Mouse (Mus musculus) lung, postnatal 0 days (tissue): ENCODE measurements around the gene Gm26661. TPM values are rescaled to one million over a fixed set of nuclear protein-coding genes. Genes with fewer than 3 reads are reported as not detected.

Experiments
- ATAC-seq: fragments of 200-750 bp; cut with Nextera tagmentation; 2 replicates; pipeline ENCODE4 v1.8.0; 2017; ENCODE audit warnings: moderate library complexity
- DNase-seq: peaks from one replicate; pipeline ENCODE4 v3.0.0-alpha.2; 2016; ENCODE audit warnings: low spot score
- H3K27ac ChIP-seq: fragments of 300-500 bp; sonication (generic); 2 replicates; pipeline ENCODE4 v1.5.1; 2014; ENCODE audit warnings: antibody characterized with exemption, mild to moderate bottlenecking, low read length, mixed read lengths
- H3K27me3 ChIP-seq: fragments of 300-500 bp; sonication (generic); replicated peaks from 2 replicates; pipeline ENCODE4 v1.6.1; 2014; ENCODE audit warnings: low read length, mixed read lengths; ENCODE audit not compliant: insufficient read depth
- H3K36me3 ChIP-seq: fragments of 300-500 bp; sonication (generic); 2 replicates; pipeline ENCODE4 v1.6.1; 2014; ENCODE audit warnings: low read length, mixed read lengths; ENCODE audit not compliant: insufficient read depth
- H3K4me1 ChIP-seq: fragments of 300-500 bp; sonication (generic); 2 replicates; pipeline ENCODE4 v1.6.1; 2014; ENCODE audit warnings: antibody characterized with exemption, low read depth, low read length, mixed read lengths; ENCODE audit not compliant: insufficient read depth
- H3K4me2 ChIP-seq: fragments of 300-500 bp; sonication (generic); replicated peaks from 2 replicates; pipeline ENCODE4 v1.6.1; 2014; ENCODE audit warnings: low read depth, mild to moderate bottlenecking, low read length, moderate library complexity, mixed read lengths
- H3K4me3 ChIP-seq: fragments of 300-500 bp; sonication (generic); 2 replicates; pipeline ENCODE4 v1.5.1; 2014; ENCODE audit warnings: low read depth, low read length
- H3K9ac ChIP-seq: fragments of 300-500 bp; sonication (generic); replicated peaks from 2 replicates; pipeline ENCODE4 v1.6.1; 2014; ENCODE audit warnings: low read depth, mild to moderate bottlenecking
- H3K9me3 ChIP-seq: fragments of 300-500 bp; sonication (generic); 2 replicates; pipeline ENCODE4 v1.6.1; 2016; ENCODE audit warnings: low read length, mixed read lengths
- CTCF ChIP-seq: IDR thresholded peaks from 2 replicates; pipeline ENCODE4 v1.5.1; 2016; ENCODE audit warnings: antibody characterized with exemption, mild to moderate bottlenecking
- EP300 ChIP-seq: IDR thresholded peaks from 2 replicates; pipeline ENCODE4 v1.6.1; 2016; ENCODE audit warnings: antibody characterized with exemption, mild to moderate bottlenecking, control low read depth
- WGBS: fragments of 180-500 bp; shearing (Covaris S2); extraction: QIAGEN DNeasy Blood & Tissue Kit; methylation state at CpG from one replicate; pipeline ENCODE4 v1.1.7; 2014; 5-methylcytosine and 5-hydroxymethylcytosine counted together
- polyA plus RNA-seq: library from polyadenylated mRNA; unstranded; fragments of >200 nt; fragmentation: Nextera tagmentation; extraction: Ambion mirVana; gene quantifications from 2 replicates; pipeline ENCODE4 v1.2.1, GENCODE M21; 2015

The Gm26661 gene
- polyA plus RNA-seq, 1 experiment from 2014 or later, result not detected

DNA sequence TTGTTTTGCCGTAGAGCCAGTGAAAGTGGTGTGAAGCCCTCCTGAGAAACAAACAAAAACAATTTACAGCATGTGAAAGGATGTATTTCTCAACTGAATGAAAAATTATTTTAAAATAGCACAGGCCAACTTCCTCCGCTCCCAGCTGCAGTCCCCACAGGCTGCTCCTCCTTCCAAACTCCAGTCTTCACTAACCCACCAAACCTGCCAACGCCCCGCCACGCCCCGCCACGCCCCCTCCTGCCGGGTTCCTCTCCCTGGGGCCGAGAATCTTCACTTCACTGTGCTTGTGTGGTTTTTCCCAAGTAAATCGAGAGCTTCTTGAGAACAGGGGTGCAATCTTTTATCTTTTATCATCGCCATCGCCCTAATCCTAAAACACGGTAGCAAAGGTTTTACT is 5.3 kb upstream of the Gm26661 start:
- Histone ChIP-seq H3K9me3 (no peaks in the 10 kb centered on the region), H3K36me3 (no peaks in the 10 kb centered on the region), H3K27me3 (no peaks in the 10 kb centered on the region), H3K4me1 (no peaks in the 10 kb centered on the region), H3K9ac (no peak overlapping the region), H3K27ac (no peak overlapping the region), H3K4me3 (no peak overlapping the region), H3K4me2 (no peak overlapping the region)
- no peak for ATAC-seq
- whole genome bisulfite sequencing, result 33% methylated on average over 13 of the region's 13 CpGs
- TF ChIP-seq EP300 (no peak), CTCF (no peak)
- no peak for DNase-seq

DNA sequence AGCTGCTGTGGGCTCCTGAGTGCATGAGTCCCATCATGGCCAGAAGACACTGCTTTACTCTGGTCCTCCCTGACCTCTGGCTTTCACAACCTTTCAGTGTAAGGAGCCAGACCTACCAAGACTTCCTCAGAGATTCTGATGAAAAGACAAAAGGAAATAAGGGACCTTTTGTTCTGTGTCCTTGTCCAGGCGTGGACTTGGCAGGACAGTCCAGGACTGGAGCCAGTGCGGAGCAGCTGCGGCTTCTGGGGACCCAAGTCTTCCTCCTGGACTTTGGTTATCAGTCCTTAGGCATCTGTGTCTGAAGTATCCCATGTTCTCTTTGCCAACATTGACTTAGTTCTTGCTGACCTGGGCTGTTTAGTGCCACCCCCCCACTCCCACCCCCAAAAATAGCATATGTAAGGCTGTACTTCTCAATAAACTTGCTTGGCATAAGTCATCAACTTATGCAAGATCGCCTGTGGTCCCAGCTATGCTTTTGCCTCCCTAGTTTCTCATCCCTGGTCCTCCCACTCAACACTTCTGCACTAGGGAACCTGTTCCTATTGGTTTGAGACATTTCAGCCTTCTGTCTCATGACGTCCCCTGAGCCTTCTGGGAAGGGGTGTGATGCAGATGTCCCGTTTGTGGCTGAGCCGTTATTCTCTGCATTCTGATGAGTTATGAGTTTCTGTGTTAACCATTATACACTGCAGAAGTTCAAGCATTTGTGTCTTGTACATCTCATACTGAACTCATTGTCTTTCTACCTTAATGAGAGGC is 1.9 kb upstream of the Gm26661 start:
- H3K36me3 ChIP-seq, result no peaks in the 10 kb centered on the region
- ATAC-seq, result no peak
- no peak overlapping the region for H3K27ac ChIP-seq
- no peak overlapping the region for H3K4me2 ChIP-seq
- no peaks in the 10 kb centered on the region for H3K9me3 ChIP-seq
- H3K9ac ChIP-seq, result no peak overlapping the region
- H3K4me3 ChIP-seq, result no peak overlapping the region
- TF ChIP-seq CTCF (no peak), EP300 (no peak)
- no peaks in the 10 kb centered on the region for H3K4me1 ChIP-seq
- WGBS, result 72% methylated on average over 7 of the region's 7 CpGs
- no peak for DNase-seq
- H3K27me3 ChIP-seq, result no peaks in the 10 kb centered on the region

DNA sequence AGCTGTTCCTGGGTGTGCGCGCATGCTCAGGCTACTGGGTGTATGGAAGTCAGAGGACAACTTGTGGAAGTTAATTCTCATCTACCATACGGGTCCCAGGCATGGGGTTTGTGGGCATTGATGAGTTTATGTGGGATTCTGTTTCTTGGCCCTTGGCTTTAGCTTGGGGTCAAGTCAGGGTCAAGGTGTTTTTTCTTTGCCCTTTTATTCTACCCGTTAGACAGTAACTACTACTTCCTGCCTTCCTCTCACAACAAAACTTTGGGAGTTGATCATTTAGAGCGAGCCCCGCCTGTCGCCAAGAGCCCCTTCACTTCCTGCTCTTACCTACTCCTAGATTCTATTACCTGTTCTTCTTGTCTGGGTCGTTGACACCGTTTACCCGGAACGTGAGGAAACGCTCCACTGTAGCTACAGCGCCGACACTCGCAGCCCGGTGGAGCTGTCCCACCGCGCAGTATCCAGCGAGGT is 291 bp upstream of the Gm26661 start:
- ATAC-seq (no peak), DNase-seq (no peak)
- Histone ChIP-seq H3K27me3 (no peaks in the 10 kb centered on the region), H3K9ac (no peak overlapping the region), H3K4me2 (peak overlapping the region; percentile 48), H3K4me3 (peak overlapping the region; percentile 27), H3K27ac (no peak overlapping the region), H3K9me3 (no peaks in the 10 kb centered on the region), H3K36me3 (no peaks in the 10 kb centered on the region), H3K4me1 (no peaks in the 10 kb centered on the region)
- WGBS, result 12% methylated on average over 19 of the region's 19 CpGs
- TF ChIP-seq CTCF (no peak), EP300 (no peak)

DNA sequence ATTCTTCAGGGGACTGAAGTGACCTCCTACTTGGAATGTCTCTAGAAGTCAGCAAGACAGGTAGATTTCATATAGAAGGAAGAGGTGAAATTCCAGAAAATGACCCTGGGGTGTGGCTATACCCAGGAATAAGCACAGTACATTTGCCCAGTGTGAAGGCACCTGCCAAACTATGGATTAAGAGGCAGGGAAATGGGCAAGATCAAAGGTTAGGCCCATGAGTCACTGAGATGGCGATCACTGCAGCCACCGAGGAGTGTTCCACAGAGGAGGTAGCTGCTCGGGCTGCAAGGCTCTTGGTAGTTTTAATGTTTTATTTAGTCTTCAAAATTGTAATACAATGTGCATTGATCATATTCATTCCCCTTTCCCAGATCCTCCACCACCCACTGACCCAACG is 4.6 kb downstream of the Gm26661 start:
- no peak for DNase-seq
- no peak for TF ChIP-seq EP300
- no peak for TF ChIP-seq CTCF
- H3K36me3 ChIP-seq, result no peaks in the 10 kb centered on the region

DNA sequence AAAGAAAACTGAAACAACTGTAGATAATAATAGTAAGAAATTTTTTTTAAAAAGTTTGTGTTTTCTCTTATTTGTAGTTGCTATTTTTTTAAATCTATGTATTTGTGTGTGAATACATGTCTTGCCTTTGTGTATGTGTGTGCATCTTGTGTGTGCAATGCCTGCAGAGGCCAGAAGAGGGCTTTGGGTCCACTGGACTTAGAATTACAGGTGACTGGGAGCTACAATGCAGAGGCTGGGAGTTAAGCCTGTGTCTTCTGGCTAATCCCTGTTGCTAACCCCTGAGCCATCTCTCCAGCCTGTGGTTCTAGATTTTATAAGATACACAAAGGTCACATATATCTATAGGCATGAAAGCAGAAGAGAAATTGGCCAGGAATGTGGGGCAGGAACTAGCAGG is 9.2 kb downstream of the Gm26661 start:
- ATAC-seq, result no peak
- TF ChIP-seq EP300 (no peak), CTCF (no peak)
- Histone ChIP-seq H3K9ac (no peak overlapping the region), H3K36me3 (no peaks in the 10 kb centered on the region), H3K9me3 (no peaks in the 10 kb centered on the region), H3K4me2 (no peak overlapping the region), H3K4me3 (no peak overlapping the region), H3K4me1 (no peaks in the 10 kb centered on the region), H3K27ac (no peak overlapping the region), H3K27me3 (no peaks in the 10 kb centered on the region)
- DNase-seq, result no peak

More for the DNA sequence above, 4.6 kb downstream of the Gm26661 start:
- no peak overlapping the region for H3K4me3 ChIP-seq
- H3K9ac ChIP-seq, result no peak overlapping the region
- H3K9me3 ChIP-seq, result no peaks in the 10 kb centered on the region
- H3K27ac ChIP-seq, result no peak overlapping the region
- no peak for ATAC-seq
- 86% methylated on average over 4 of the region's 4 CpGs for WGBS
- no peak overlapping the region for H3K4me2 ChIP-seq
- no peaks in the 10 kb centered on the region for H3K4me1 ChIP-seq
- no peaks in the 10 kb centered on the region for H3K27me3 ChIP-seq

DNA sequence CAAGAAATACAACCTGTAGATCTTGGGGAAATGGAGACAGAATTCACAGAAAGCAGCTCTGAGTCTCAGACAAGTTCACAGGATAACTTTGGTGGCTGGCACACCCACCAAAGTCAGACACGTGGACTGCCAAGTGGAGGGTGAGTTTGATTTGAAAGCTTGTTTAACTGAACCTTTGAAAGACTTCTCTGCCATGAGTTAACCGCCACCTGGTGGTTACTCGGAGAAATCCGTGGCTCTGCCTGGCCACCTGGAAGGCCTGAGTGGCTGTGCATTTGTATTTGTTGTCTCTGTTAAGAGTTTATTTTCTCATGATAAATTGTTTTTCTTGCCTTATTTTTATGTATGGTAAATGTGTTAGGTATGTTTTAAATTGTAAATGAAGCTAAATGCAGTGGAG is 10.4 kb downstream of the Gm26661 start:
- Histone ChIP-seq H3K4me3 (no peak overlapping the region), H3K27me3 (no peaks in the 10 kb centered on the region), H3K4me1 (no peaks in the 10 kb centered on the region), H3K9me3 (no peaks in the 10 kb centered on the region), H3K4me2 (no peak overlapping the region), H3K9ac (no peak overlapping the region), H3K36me3 (no peaks in the 10 kb centered on the region), H3K27ac (no peak overlapping the region)
- 3% methylated on average over 4 of the region's 4 CpGs for WGBS
- peak; percentile 55 for DNase-seq
- TF ChIP-seq EP300 (no peak), CTCF (peak; percentile 69)
- ATAC-seq, result peak; percentile 28; the same call in 1 of the 2 replicates
